Mouse (Mus musculus) lung, embryonic 16.5 days (tissue): ENCODE measurements around the gene Cep135. TPM values are rescaled to one million over a fixed set of nuclear protein-coding genes. Genes with fewer than 3 reads are reported as not detected.

ENCODE experiments used
- ATAC-seq: fragments of 200-750 bp; cut with Nextera tagmentation; 2 replicates; pipeline ENCODE4 v1.8.0; 2017; ENCODE audit warnings: low read depth, mild to moderate bottlenecking, moderate library complexity
- H3K27ac ChIP-seq: fragments of 300-500 bp; sonication (generic); 2 replicates; pipeline ENCODE4 v1.5.1; 2014; ENCODE audit warnings: mild to moderate bottlenecking, control low read depth, low read length
- H3K27me3 ChIP-seq: fragments of 300-500 bp; sonication (generic); 2 replicates; pipeline ENCODE4 v1.6.1; 2014; ENCODE audit warnings: low read depth, low read length, mixed read lengths; ENCODE audit not compliant: control insufficient read depth, insufficient read depth
- H3K36me3 ChIP-seq: fragments of 300-500 bp; sonication (generic); 2 replicates; pipeline ENCODE4 v1.6.1; 2014; ENCODE audit warnings: low read length; ENCODE audit not compliant: control insufficient read depth, insufficient read depth
- H3K4me1 ChIP-seq: fragments of 300-500 bp; sonication (generic); replicated peaks from 2 replicates; pipeline ENCODE4 v1.6.1; 2014; ENCODE audit warnings: low read length, mixed read lengths; ENCODE audit not compliant: control insufficient read depth, insufficient read depth
- H3K4me2 ChIP-seq: fragments of 300-500 bp; sonication (generic); 2 replicates; pipeline ENCODE4 v1.6.1; 2014; ENCODE audit warnings: low read depth, low read length, control low read depth
- H3K4me3 ChIP-seq: fragments of 300-500 bp; sonication (generic); 2 replicates; pipeline ENCODE4 v1.5.1; 2014; ENCODE audit warnings: mild to moderate bottlenecking, low read length, control low read depth
- H3K9ac ChIP-seq: fragments of 300-500 bp; sonication (generic); 2 replicates; pipeline ENCODE4 v1.6.1; 2014; ENCODE audit warnings: low read length, control low read depth
- H3K9me3 ChIP-seq: fragments of 300-500 bp; sonication (generic); 2 replicates; pipeline ENCODE4 v1.6.1; 2016; ENCODE audit warnings: low read length; ENCODE audit not compliant: control insufficient read depth
- WGBS: fragments of 180-500 bp; shearing (Covaris S2); extraction: QIAGEN DNeasy Blood & Tissue Kit; methylation state at CpG from one replicate; pipeline ENCODE4 v1.1.7; 2014; 5-methylcytosine and 5-hydroxymethylcytosine counted together
- polyA plus RNA-seq: library from polyadenylated mRNA; unstranded; fragments of >200 nt; fragmentation: Nextera tagmentation; extraction: Ambion mirVana; gene quantifications from 2 replicates; pipeline ENCODE4 v1.2.1, GENCODE M21; 2015

The Cep135 gene
- polyA plus RNA-seq, 1 experiment from 2014 or later: 8.0 TPM

DNA sequence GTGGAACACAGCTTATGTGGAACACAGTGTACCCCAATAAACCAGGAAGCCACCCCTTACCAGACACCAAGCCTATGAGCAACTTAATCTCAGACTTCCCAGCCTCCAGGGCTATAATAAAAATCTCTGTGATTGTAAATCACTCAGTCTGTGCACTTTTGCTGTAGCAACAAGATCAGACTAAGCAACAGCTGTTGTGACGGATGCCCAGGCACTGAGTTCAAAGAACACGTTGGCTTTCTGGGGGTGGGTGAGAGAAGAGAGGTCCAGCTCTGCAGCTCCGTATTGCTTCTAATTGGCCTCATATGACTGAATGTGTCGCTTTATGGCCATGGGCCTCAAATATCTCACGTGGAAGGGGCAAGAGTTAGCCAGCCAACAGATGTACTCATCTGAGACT is 80.0 kb downstream of the Cep135 start:
- H3K4me3 ChIP-seq: no peak overlapping the region
- H3K27me3 ChIP-seq: no peaks in the 10 kb centered on the region
- H3K9ac ChIP-seq: no peak overlapping the region
- 83% methylated on average over 5 of the region's 5 CpGs for WGBS
- H3K27ac ChIP-seq: no peak overlapping the region
- H3K4me2 ChIP-seq: no peak overlapping the region
- no peaks in the 10 kb centered on the region for H3K36me3 ChIP-seq
- ATAC-seq: no peak
- no peaks in the 10 kb centered on the region for H3K4me1 ChIP-seq
- H3K9me3 ChIP-seq: no peaks in the 10 kb centered on the region

- Histone ChIP-seq H3K36me3 (no peaks in the 10 kb centered on the region), H3K27me3 (no peaks in the 10 kb centered on the region), H3K4me2 (no peak overlapping the region), H3K4me3 (no peak overlapping the region), H3K4me1 (no peaks in the 10 kb centered on the region), H3K27ac (no peak overlapping the region), H3K9ac (no peak overlapping the region), H3K9me3 (no peaks in the 10 kb centered on the region)
- ATAC-seq: no peak
- 85% methylated on average over 10 of the region's 10 CpGs for WGBS
Measured at GRCm38 (mm10) chr5:76670183-76670582, 81.7 kb downstream of the Cep135 start.

GRCm38 (mm10) chr5:76674022-76674653 is 85.6 kb downstream of the Cep135 start:
- 90% methylated on average over 5 of the region's 5 CpGs for WGBS

GRCm38 (mm10) chr5:76675369-76675768 is 86.9 kb downstream of the Cep135 start:
- H3K27me3 ChIP-seq: no peaks in the 10 kb centered on the region
- ATAC-seq: no peak
- no peak overlapping the region for H3K27ac ChIP-seq
- no peaks in the 10 kb centered on the region for H3K4me1 ChIP-seq
- H3K4me3 ChIP-seq: no peak overlapping the region
- H3K4me2 ChIP-seq: no peak overlapping the region
- H3K9ac ChIP-seq: no peak overlapping the region
- H3K36me3 ChIP-seq: no peaks in the 10 kb centered on the region
- 55% methylated on average over 4 of the region's 4 CpGs for WGBS
- H3K9me3 ChIP-seq: no peaks in the 10 kb centered on the region

More at GRCm38 (mm10) chr5:76674022-76674653, 85.6 kb downstream of the Cep135 start:
- Histone ChIP-seq H3K9ac (no peak overlapping the region), H3K36me3 (no peaks in the 10 kb centered on the region), H3K27me3 (no peaks in the 10 kb centered on the region), H3K4me1 (no peaks in the 10 kb centered on the region), H3K4me2 (no peak overlapping the region), H3K4me3 (no peak overlapping the region), H3K9me3 (no peaks in the 10 kb centered on the region), H3K27ac (no peak overlapping the region)
- ATAC-seq: no peak

DNA sequence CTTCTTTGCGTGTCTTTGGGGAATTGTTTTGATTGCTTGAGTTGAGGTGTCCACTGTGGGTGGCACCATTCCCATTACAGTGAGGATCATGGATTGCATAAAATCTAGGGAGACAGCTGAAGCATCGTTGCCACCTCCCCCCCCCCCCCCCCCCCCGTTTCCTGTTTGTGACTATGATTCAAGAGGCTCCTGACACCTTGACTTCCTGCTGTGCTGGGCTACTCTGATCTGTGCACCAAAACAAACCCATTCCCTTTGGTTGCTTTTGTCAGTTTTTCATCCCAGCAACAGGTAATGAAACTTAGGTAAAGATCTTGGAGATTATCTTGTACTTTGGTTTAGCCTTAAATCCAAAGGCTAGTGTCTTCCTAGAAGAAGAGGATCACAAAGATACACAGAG is 92.5 kb downstream of the Cep135 start:
- H3K27ac ChIP-seq: no peak overlapping the region
- no peaks in the 10 kb centered on the region for H3K36me3 ChIP-seq
- H3K27me3 ChIP-seq: no peaks in the 10 kb centered on the region
- no peak for ATAC-seq
- WGBS: 56% methylated on average over 2 of the region's 3 CpGs
- H3K9me3 ChIP-seq: no peaks in the 10 kb centered on the region
- H3K4me3 ChIP-seq: no peak overlapping the region
- H3K4me2 ChIP-seq: no peak overlapping the region
- no peak overlapping the region for H3K9ac ChIP-seq
- H3K4me1 ChIP-seq: no peaks in the 10 kb centered on the region

- 54% methylated on average over 4 of the region's 4 CpGs for WGBS
Measured at GRCm38 (mm10) chr5:76681895-76682656, 93.6 kb downstream of the Cep135 start.

GRCm38 (mm10) chr5:76683455-76683854 is 95.0 kb downstream of the Cep135 start:
- Histone ChIP-seq H3K27ac (no peak overlapping the region), H3K4me2 (no peak overlapping the region), H3K27me3 (no peaks in the 10 kb centered on the region), H3K4me3 (no peak overlapping the region), H3K9ac (no peak overlapping the region), H3K36me3 (no peaks in the 10 kb centered on the region), H3K4me1 (no peaks in the 10 kb centered on the region), H3K9me3 (no peaks in the 10 kb centered on the region)
- WGBS: 38% methylated on average over 5 of the region's 5 CpGs
- no peak for ATAC-seq

More at GRCm38 (mm10) chr5:76681895-76682656, 93.6 kb downstream of the Cep135 start:
- Histone ChIP-seq H3K9ac (no peak overlapping the region), H3K27ac (no peak overlapping the region), H3K4me1 (no peaks in the 10 kb centered on the region), H3K27me3 (no peaks in the 10 kb centered on the region), H3K36me3 (no peaks in the 10 kb centered on the region), H3K4me2 (no peak overlapping the region), H3K9me3 (no peaks in the 10 kb centered on the region), H3K4me3 (no peak overlapping the region)
- no peak for ATAC-seq

DNA sequence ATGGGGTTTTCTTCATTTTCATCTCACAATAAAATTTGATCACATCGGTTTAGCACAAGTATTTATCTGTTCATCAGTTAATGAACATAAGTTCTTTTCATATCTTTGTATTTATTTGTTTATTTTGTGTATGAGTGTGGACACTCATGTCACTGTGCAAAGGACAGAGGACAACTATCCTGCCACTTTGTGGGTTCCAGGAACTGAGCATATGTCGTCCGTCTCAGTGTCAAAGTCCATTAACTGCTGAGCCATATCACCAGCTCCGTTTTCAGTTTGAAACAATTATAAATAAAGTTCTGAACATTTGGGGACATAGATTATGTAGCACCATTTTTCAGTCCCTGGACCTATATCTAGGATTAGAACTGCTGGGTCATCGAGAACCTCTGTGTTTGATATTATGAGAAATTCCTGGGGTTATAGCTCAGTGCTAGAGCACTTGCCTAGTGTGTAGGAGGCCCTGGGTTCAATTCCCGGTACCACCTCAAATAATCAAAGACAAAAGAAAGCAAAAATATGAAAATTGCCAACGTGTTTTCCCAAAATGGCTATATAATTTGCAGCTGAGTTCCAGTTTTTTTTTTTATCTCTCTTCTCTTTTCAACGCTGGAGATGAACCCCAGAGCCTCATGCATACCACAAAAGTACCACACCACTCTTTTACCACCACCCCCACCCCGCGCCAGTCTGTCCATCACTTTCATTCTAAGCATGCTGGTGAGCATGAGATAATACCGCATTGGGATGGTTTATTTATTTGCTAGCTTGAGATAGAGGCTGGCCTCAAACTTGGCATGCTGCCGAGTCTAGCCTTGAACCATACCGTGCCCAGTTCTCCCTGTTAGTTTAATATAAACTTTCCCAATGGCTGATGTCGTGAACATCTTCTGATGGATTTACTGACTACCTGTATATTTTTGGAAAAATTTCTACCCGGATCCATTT is 96.4 kb downstream of the Cep135 start:
- 67% methylated on average over 15 of the region's 15 CpGs for WGBS
- no peaks in the 10 kb centered on the region for H3K4me1 ChIP-seq
- no peaks in the 10 kb centered on the region for H3K36me3 ChIP-seq
- H3K27me3 ChIP-seq: no peaks in the 10 kb centered on the region
- H3K9me3 ChIP-seq: no peaks in the 10 kb centered on the region
- H3K4me3 ChIP-seq: no peak overlapping the region
- no peak overlapping the region for H3K27ac ChIP-seq
- H3K4me2 ChIP-seq: no peak overlapping the region
- H3K9ac ChIP-seq: no peak overlapping the region
- ATAC-seq: no peak
